Mouse (Mus musculus) C2C12 (cell line): ENCODE data around the gene Fam193b. TPM values are rescaled to one million over a fixed set of nuclear protein-coding genes. Genes with fewer than 3 reads are reported as not detected.
A peak's percentile ranks its signal among the peaks of the same experiment; 100 is the strongest.

Experiments
- H3K27me3 ChIP-seq: one replicate; pipeline ENCODE4 v1.6.1; 2011; ENCODE audit not compliant: control insufficient read depth, insufficient read depth, insufficient read length
- H3K36me3 ChIP-seq: one replicate; pipeline ENCODE4 v1.6.1; 2011; ENCODE audit not compliant: control insufficient read depth, insufficient read depth
- H3K4me3 ChIP-seq: one replicate; pipeline ENCODE4 v1.5.1; 2011; ENCODE audit warnings: mild to moderate bottlenecking, control low read depth; ENCODE audit not compliant: poor library complexity, insufficient read depth, severe bottlenecking
- H3K79me2 ChIP-seq: one replicate; pipeline ENCODE4 v1.6.1; 2011; ENCODE audit not compliant: control insufficient read depth, insufficient read depth
- H3K79me3 ChIP-seq: one replicate; pipeline ENCODE4 v1.6.1; 2011; ENCODE audit warnings: low read depth, control low read depth
- H3ac ChIP-seq: one replicate; pipeline ENCODE3; 2011; ENCODE audit warnings: low read depth; ENCODE audit not compliant: control insufficient read depth, insufficient read length
- CEBPB ChIP-seq: IDR thresholded peaks from one replicate; pipeline ENCODE4 v1.6.1; 2011; ENCODE audit warnings: low read depth, mild to moderate bottlenecking, control low read depth, moderate library complexity
- CTCF ChIP-seq: IDR thresholded peaks from one replicate; pipeline ENCODE4 v1.5.1; 2011; ENCODE audit not compliant: control insufficient read depth, insufficient read depth, insufficient read length
- FOSL1 ChIP-seq: IDR thresholded peaks from one replicate; pipeline ENCODE4 v1.8.0; 2011; ENCODE audit warnings: mild to moderate bottlenecking, low read length; ENCODE audit not compliant: poor library complexity, insufficient read depth, severe bottlenecking
- MAX ChIP-seq: IDR thresholded peaks from one replicate; pipeline ENCODE4 v1.6.1; 2011; ENCODE audit warnings: mild to moderate bottlenecking, control low read depth
- MYOD1 ChIP-seq: IDR thresholded peaks from one replicate; pipeline ENCODE4 v1.6.1; 2011; ENCODE audit warnings: low read depth; ENCODE audit not compliant: control insufficient read depth, insufficient read length
- MYOG ChIP-seq: IDR thresholded peaks from one replicate; pipeline ENCODE4 v1.6.1; 2011; ENCODE audit not compliant: control insufficient read depth, insufficient read length; ENCODE audit errors: extremely low read depth
- USF1 ChIP-seq: IDR thresholded peaks from one replicate; pipeline ENCODE4 v1.6.1; 2011; ENCODE audit warnings: low read depth, mild to moderate bottlenecking, control low read depth, moderate library complexity
- polyA plus RNA-seq: library from polyadenylated mRNA; unstranded; fragments of >200 nt; fragmentation: generic; extraction: Trizol; gene quantifications from one replicate; pipeline ENCODE4 v1.2.1, GENCODE M21; 2012; ENCODE audit warnings: missing spikeins

The Fam193b gene
- polyA plus RNA-seq, 1 experiment: 15.9 TPM

DNA sequence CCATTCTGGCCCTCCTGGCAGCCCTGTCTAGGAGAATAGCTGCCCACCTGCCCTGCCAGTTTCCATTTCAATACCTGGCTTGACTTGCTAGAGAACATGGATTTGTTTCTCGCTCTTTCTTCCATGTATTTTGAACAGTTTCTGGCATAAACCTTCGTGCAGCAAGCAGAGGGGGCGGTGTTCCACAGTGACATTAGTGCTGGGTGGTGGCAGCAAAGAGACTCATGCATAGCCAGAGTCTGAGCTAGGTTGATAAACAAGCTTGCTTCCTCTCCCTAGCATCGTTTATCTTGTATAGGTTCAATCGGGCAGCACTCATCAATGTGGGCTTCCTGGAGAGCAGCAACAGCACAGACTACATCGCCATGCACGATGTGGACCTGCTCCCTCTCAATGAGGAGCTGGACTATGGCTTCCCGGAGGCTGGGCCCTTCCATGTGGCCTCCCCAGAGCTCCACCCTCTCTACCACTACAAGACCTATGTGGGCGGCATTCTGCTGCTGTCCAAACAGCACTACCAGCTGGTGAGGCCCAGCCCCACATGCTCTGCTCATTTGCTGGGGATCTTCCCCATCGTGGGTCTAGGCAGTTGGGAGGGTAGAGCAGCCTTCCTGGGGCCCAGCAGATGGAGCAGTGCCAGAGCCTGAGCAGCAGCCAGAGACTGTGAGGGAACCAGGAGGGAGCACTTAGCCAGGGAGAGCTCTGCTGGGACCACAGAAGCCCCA, 36.1 kb upstream of the Fam193b start:
- Histone ChIP-seq H3K36me3 (peaks cover 14% of the 10 kb centered on the region), H3ac (no peak overlapping the region)

DNA sequence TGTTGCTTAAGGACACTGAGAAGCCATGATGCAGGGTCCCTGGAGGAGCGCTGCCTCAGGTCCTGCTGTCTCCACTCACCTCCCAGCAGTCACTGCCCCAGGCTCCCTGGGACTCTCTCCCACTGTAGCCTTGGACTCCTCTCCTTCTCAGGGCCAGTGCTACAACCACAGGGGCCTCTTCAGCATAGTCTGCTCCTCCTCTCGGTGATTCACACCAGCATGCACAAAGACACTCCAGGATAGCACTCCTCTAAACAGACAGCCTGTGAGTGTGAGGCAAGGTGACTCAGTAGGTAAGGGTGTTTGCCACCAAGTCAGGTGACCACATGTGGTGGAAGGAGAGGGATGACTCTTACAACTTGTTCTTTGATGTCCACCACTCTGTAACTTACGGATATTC, 33.7 kb upstream of the Fam193b start:
- TF ChIP-seq MYOG (no peak), CTCF (no peak), FOSL1 (no peak), MAX (no peak), MYOD1 (no peak), USF1 (no peak), CEBPB (no peak)
- peaks cover 8% of the 10 kb centered on the region for H3K36me3 ChIP-seq
- no peaks in the 10 kb centered on the region for H3K27me3 ChIP-seq
- H3ac ChIP-seq: no peak overlapping the region
- H3K79me3 ChIP-seq: peaks cover 2% of the 10 kb centered on the region
- peaks cover 32% of the 10 kb centered on the region for H3K79me2 ChIP-seq
- no peak overlapping the region for H3K4me3 ChIP-seq

More for the DNA sequence above, 36.1 kb upstream of the Fam193b start:
- Histone ChIP-seq H3K4me3 (no peak overlapping the region), H3K79me2 (peaks cover 12% of the 10 kb centered on the region), H3K27me3 (no peaks in the 10 kb centered on the region), H3K79me3 (peaks cover 1% of the 10 kb centered on the region)
- TF ChIP-seq MYOG (no peak), FOSL1 (no peak), MYOD1 (no peak), USF1 (no peak), CTCF (no peak), MAX (no peak), CEBPB (no peak)

DNA sequence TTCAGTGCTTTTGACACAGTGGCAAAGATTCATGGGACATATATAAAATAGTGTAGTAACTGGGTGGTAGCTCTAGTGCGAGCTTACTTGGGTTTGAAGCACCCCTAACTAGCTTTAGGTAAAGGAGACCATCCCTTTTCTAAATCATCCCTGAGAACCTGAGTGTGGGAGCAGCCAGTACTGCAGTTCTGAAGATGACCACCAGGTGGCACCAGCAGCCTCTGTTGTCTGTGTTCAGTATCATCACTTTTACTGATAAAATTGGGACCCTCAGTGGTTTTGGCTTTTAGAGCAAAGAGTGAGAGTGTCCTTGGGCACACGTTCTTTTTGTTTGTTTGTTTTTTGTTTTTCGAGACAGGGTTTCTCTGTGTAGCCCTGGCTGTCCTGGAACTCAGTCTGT, 30.7 kb upstream of the Fam193b start:
- Histone ChIP-seq H3ac (no peak overlapping the region), H3K27me3 (no peaks in the 10 kb centered on the region), H3K4me3 (no peak overlapping the region), H3K36me3 (peaks cover 14% of the 10 kb centered on the region), H3K79me3 (peaks cover 2% of the 10 kb centered on the region), H3K79me2 (peaks cover 32% of the 10 kb centered on the region)
- TF ChIP-seq FOSL1 (no peak), CTCF (peak; percentile 61), USF1 (no peak), MAX (no peak), MYOG (no peak)

DNA sequence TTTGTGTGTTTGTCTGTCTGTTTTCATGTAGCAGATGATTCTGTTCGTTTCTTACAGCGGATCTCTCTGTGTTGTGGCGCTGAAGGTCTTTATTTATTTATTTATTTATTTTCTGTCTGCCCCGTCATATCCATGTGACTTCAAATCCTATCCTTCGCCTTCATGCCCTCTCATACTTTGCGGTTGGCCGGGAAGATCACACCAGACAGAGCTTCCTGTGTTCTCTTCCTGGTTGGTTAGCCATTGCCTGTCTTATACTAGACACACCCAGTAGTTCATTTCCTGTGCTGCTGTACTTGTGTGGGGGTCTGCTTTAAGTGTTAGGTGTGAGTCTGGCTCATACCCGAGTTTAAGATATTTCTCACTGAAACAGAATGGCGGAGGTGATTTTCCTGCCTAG, 29.7 kb upstream of the Fam193b start:
- Histone ChIP-seq H3K79me3 (peaks cover 2% of the 10 kb centered on the region), H3K36me3 (peaks cover 23% of the 10 kb centered on the region), H3K4me3 (peak overlapping the region; percentile 72), H3ac (peak overlapping the region; percentile 91), H3K79me2 (peaks cover 38% of the 10 kb centered on the region), H3K27me3 (no peaks in the 10 kb centered on the region)
- no peak for TF ChIP-seq FOSL1
- no peak for TF ChIP-seq CEBPB
- no peak for TF ChIP-seq CTCF
- TF ChIP-seq MYOD1: no peak
- no peak for TF ChIP-seq USF1
- TF ChIP-seq MAX: no peak
- no peak for TF ChIP-seq MYOG

DNA sequence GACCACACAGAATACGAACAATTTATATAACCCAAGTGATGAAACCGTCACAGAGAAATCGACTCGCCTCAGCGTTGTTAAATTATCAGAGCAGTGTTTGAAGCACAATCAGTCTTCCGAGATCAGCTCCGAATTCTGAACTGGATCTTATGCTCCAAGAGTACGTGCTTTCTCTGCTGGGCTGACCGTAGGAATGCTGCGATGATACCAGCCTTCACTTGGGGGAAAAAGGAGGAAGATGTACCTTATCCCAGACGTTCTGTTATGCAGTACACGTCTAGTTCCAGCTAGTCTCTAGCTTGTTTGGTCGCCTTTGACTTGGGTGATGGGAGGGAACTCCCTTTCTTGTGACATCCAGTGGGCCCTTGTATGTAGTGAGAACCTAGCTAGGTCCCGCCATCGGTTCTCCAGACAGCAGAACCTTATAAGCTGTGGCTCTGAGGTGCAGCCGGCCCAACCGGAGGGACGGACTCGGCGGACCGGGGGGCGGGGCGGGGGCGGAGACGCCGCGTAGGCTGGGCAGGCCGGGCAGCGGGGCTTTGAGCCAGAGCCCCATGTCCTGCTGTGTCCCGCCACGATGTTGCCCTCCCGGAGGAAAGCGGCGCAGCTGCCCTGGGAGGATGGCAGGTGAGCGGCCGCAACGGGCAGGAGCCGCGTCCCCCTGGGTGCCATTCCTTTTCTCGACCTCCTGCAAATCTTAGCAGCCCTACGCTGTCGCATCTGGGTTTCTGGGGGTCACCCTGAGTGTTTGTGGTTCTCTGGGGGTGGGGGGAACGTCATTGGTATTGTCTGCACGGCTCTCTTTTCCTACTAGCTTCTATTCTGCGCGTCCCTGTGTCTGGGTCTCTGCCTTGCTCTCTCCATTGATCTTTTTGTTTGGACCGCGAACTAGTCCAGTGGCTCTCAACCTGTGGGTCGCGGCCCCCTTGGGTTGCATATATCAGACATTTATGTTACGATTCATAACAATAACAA, 28.9 kb upstream of the Fam193b start, which contains the start of gene B4galt7:
B4galt7 (plus strand) TSS at position 331 of the 975 bp plus-strand sequence.
- H3ac ChIP-seq: peak within 1 kb of the TSS; percentile 91
- peaks cover 46% of the 10 kb centered on the region for H3K79me2 ChIP-seq
- peaks cover 31% of the 10 kb centered on the region for H3K36me3 ChIP-seq
- H3K4me3 ChIP-seq: peak within 1 kb of the TSS; percentile 72
- TF ChIP-seq CTCF (no peak), MAX (no peak), MYOG (no peak)
- H3K79me3 ChIP-seq: peaks cover 4% of the 10 kb centered on the region
- no peaks in the 10 kb centered on the region for H3K27me3 ChIP-seq
